Mouse (Mus musculus) heart, embryonic 16.5 days (tissue): ENCODE results near the gene Sf3b1. TPM values are rescaled to one million over a fixed set of nuclear protein-coding genes. Genes with fewer than 3 reads are reported as not detected.

Source experiments
- ATAC-seq: fragments of 200-750 bp; cut with Nextera tagmentation; replicated peaks from 2 replicates; pipeline ENCODE4 v1.8.0; 2017; ENCODE audit warnings: moderate number of reproducible peaks; ENCODE audit not compliant: insufficient read depth, low FRiP score; ENCODE audit errors: extremely low read depth
- H3K27ac ChIP-seq: fragments of 300-500 bp; sonication (generic); 2 replicates; pipeline ENCODE4 v1.5.1; 2014; ENCODE audit warnings: mild to moderate bottlenecking, low read length, control low read depth, moderate library complexity
- H3K27me3 ChIP-seq: fragments of 300-500 bp; sonication (generic); 2 replicates; pipeline ENCODE4 v1.6.1; 2014; ENCODE audit warnings: low read length, mixed read lengths; ENCODE audit not compliant: control insufficient read depth, insufficient read depth
- H3K36me3 ChIP-seq: fragments of 300-500 bp; sonication (generic); 2 replicates; pipeline ENCODE4 v1.6.1; 2014; ENCODE audit not compliant: control insufficient read depth, insufficient read depth
- H3K4me1 ChIP-seq: fragments of 300-500 bp; sonication (generic); 2 replicates; pipeline ENCODE4 v1.6.1; 2014; ENCODE audit warnings: low read length, mixed read lengths; ENCODE audit not compliant: control insufficient read depth, insufficient read depth
- H3K4me2 ChIP-seq: fragments of 300-500 bp; sonication (generic); 2 replicates; pipeline ENCODE4 v1.6.1; 2014; ENCODE audit warnings: low read depth, mild to moderate bottlenecking, control low read depth, low read length
- H3K4me3 ChIP-seq: fragments of 300-500 bp; sonication (generic); 2 replicates; pipeline ENCODE4 v1.5.1; 2014; ENCODE audit warnings: mild to moderate bottlenecking, control low read depth, low read length
- H3K9ac ChIP-seq: fragments of 300-500 bp; sonication (generic); 2 replicates; pipeline ENCODE4 v1.6.1; 2014; ENCODE audit warnings: low read length, control low read depth
- H3K9me3 ChIP-seq: fragments of 300-500 bp; sonication (generic); replicated peaks from 2 replicates; pipeline ENCODE4 v1.6.1; 2016; ENCODE audit warnings: low read length; ENCODE audit not compliant: control insufficient read depth
- WGBS: fragments of 180-500 bp; shearing (Covaris S2); extraction: QIAGEN DNeasy Blood & Tissue Kit; methylation state at CpG from one replicate; pipeline ENCODE4 v1.1.7; 2014; 5-methylcytosine and 5-hydroxymethylcytosine counted together
- polyA plus RNA-seq: library from polyadenylated mRNA; unstranded; fragments of >200 nt; fragmentation: Nextera tagmentation; extraction: Ambion mirVana; gene quantifications from 2 replicates; pipeline ENCODE4 v1.2.1, GENCODE M21; 2015

Gene Sf3b1
- polyA plus RNA-seq, 1 experiment from 2014 or later: 194 TPM

GRCm38 (mm10) chr1:55031026-55031779 is 3.9 kb upstream of the Sf3b1 start:
- Histone ChIP-seq H3K4me1 (no peaks in the 10 kb centered on the region), H3K4me2 (no peak overlapping the region), H3K9ac (no peak overlapping the region), H3K36me3 (no peaks in the 10 kb centered on the region), H3K27me3 (no peaks in the 10 kb centered on the region), H3K9me3 (no peaks in the 10 kb centered on the region), H3K27ac (no peak overlapping the region), H3K4me3 (no peak overlapping the region)
- no peak for ATAC-seq

- no peak overlapping the region; the same call in 1 of the 2 replicates for H3K27ac ChIP-seq
- H3K9ac ChIP-seq: no peak overlapping the region
- WGBS: 66% methylated on average over 4 of the region's 4 CpGs
- ATAC-seq: no peak
- H3K36me3 ChIP-seq: no peaks in the 10 kb centered on the region
- H3K9me3 ChIP-seq: no peaks in the 10 kb centered on the region
- no peaks in the 10 kb centered on the region for H3K27me3 ChIP-seq
- no peak overlapping the region for H3K4me3 ChIP-seq
- H3K4me2 ChIP-seq: peak overlapping the region; percentile 59
- H3K4me1 ChIP-seq: peaks cover 9% of the 10 kb centered on the region
These were observed 2.2 kb upstream of the Sf3b1 start for GRCm38 (mm10) chr1:55029446-55029845.

GRCm38 (mm10) chr1:55028512-55029249 is 1.4 kb upstream of the Sf3b1 start:
- peaks cover 14% of the 10 kb centered on the region for H3K4me1 ChIP-seq
- H3K9me3 ChIP-seq: no peaks in the 10 kb centered on the region
- H3K27me3 ChIP-seq: no peaks in the 10 kb centered on the region
- WGBS: 60% methylated on average over 11 of the region's 11 CpGs
- peak overlapping the region; percentile 29; the same call in 1 of the 2 replicates for H3K4me3 ChIP-seq
- no peaks in the 10 kb centered on the region for H3K36me3 ChIP-seq
- H3K4me2 ChIP-seq: peak overlapping the region; percentile 59
- peak overlapping the region; percentile 61 for H3K9ac ChIP-seq
- ATAC-seq: no peak
- peak overlapping the region; percentile 68 for H3K27ac ChIP-seq

- no peaks in the 10 kb centered on the region for H3K36me3 ChIP-seq
- WGBS: 92% methylated on average over 1 of the region's 1 CpGs
- H3K4me3 ChIP-seq: peak overlapping the region; percentile 78
- no peaks in the 10 kb centered on the region for H3K9me3 ChIP-seq
- peaks cover 14% of the 10 kb centered on the region for H3K4me1 ChIP-seq
- no peak for ATAC-seq
- no peak overlapping the region; the same call in 1 of the 2 replicates for H3K9ac ChIP-seq
- peak overlapping the region; percentile 62; the same call in 1 of the 2 replicates for H3K4me2 ChIP-seq
- H3K27me3 ChIP-seq: no peaks in the 10 kb centered on the region
- no peak overlapping the region for H3K27ac ChIP-seq
These were observed 685 bp upstream of the Sf3b1 start for GRCm38 (mm10) chr1:55027966-55028365.

GRCm38 (mm10) chr1:55026444-55027252 is 633 bp downstream of the Sf3b1 start:
- Histone ChIP-seq H3K4me3 (peak overlapping the region; percentile 78), H3K4me2 (peak overlapping the region; percentile 75), H3K27ac (peak overlapping the region; percentile 94), H3K36me3 (no peaks in the 10 kb centered on the region), H3K9ac (peak overlapping the region; percentile 99), H3K27me3 (no peaks in the 10 kb centered on the region), H3K9me3 (no peaks in the 10 kb centered on the region), H3K4me1 (peaks cover 14% of the 10 kb centered on the region)
- under 1% methylated on average over 55 of the region's 55 CpGs for WGBS
- ATAC-seq: peak; percentile 34

- WGBS: 7% methylated on average over 10 of the region's 10 CpGs
- no peak for ATAC-seq
- H3K4me3 ChIP-seq: peak overlapping the region; percentile 78
These were observed 1.4 kb downstream of the Sf3b1 start for GRCm38 (mm10) chr1:55025656-55026430.

GRCm38 (mm10) chr1:55021907-55022306 is 5.4 kb downstream of the Sf3b1 start:
- peaks cover 14% of the 10 kb centered on the region for H3K4me1 ChIP-seq
- peaks cover 8% of the 10 kb centered on the region for H3K36me3 ChIP-seq
- no peak overlapping the region for H3K27ac ChIP-seq
- H3K4me2 ChIP-seq: no peak overlapping the region
- ATAC-seq: no peak
- no peaks in the 10 kb centered on the region for H3K27me3 ChIP-seq
- H3K9ac ChIP-seq: no peak overlapping the region
- no peaks in the 10 kb centered on the region for H3K9me3 ChIP-seq
- no peak overlapping the region for H3K4me3 ChIP-seq

More at GRCm38 (mm10) chr1:55025656-55026430, 1.4 kb downstream of the Sf3b1 start:
- Histone ChIP-seq H3K9me3 (no peaks in the 10 kb centered on the region), H3K27ac (peak overlapping the region; percentile 94), H3K4me1 (peaks cover 14% of the 10 kb centered on the region), H3K36me3 (no peaks in the 10 kb centered on the region), H3K27me3 (no peaks in the 10 kb centered on the region), H3K4me2 (peak overlapping the region; percentile 75), H3K9ac (peak overlapping the region; percentile 99)

GRCm38 (mm10) chr1:55012513-55012912 is 14.8 kb downstream of the Sf3b1 start:
- no peak for ATAC-seq
- Histone ChIP-seq H3K9me3 (no peaks in the 10 kb centered on the region), H3K27ac (no peak overlapping the region), H3K9ac (no peak overlapping the region), H3K27me3 (no peaks in the 10 kb centered on the region), H3K4me1 (no peaks in the 10 kb centered on the region), H3K36me3 (peaks cover 49% of the 10 kb centered on the region), H3K4me3 (no peak overlapping the region), H3K4me2 (no peak overlapping the region)
- WGBS: 55% methylated on average over 3 of the region's 3 CpGs
